Mouse (Mus musculus): ENCODE measurements around the gene Rlbp1. TPM values are rescaled to one million over a fixed set of nuclear protein-coding genes. Genes with fewer than 3 reads are reported as not detected.

The Rlbp1 gene
- polyA plus RNA-seq (2016; fragmentation: Nextera tagmentation; extraction: Ambion mirVana) = 0.10 TPM in 1 of 2 replicates, not detected in the other

- H3K9ac ChIP-seq = no peak within 1 kb of the TSS
- H3K4me3 ChIP-seq = no peak within 1 kb of the TSS
- ATAC-seq = no peak
- no peak within 1 kb of the TSS for H3K4me2 ChIP-seq
- H3K36me3 ChIP-seq = no peaks in the 10 kb centered on the region
- no peak within 1 kb of the TSS for H3K27ac ChIP-seq
- no peaks in the 10 kb centered on the region for H3K9me3 ChIP-seq (replicated peaks)
- H3K4me1 ChIP-seq = no peaks in the 10 kb centered on the region; the same call in 1 of the 2 replicates
- peaks cover 14% of the 10 kb centered on the region; the same call in 1 of the 2 replicates for H3K27me3 ChIP-seq (replicated peaks)
- WGBS (ENCODE audit: insufficient replicate concordance) = 70% methylated on average over 16 of the region's 16 CpGs
Observed at GRCm38 (mm10) chr7:79386422-79387133, at the start of gene Rlbp1. Gene Rlbp1, minus strand, starts transcription at chr7:79387048.

- no peak for ATAC-seq
- peaks cover 62% of the 10 kb centered on the region for H3K36me3 ChIP-seq
- no peak overlapping the region for H3K4me2 ChIP-seq
- H3K4me1 ChIP-seq = no peaks in the 10 kb centered on the region
- H3K27me3 ChIP-seq (replicated peaks) = no peaks in the 10 kb centered on the region
- no peak overlapping the region for H3K4me3 ChIP-seq
- H3K9ac ChIP-seq = no peak overlapping the region
- 73% methylated on average over 5 of the region's 5 CpGs for WGBS (ENCODE audit: insufficient replicate concordance)
- H3K27ac ChIP-seq = no peak overlapping the region
- no peaks in the 10 kb centered on the region for H3K9me3 ChIP-seq (replicated peaks)
Observed at GRCm38 (mm10) chr7:79428243-79428642, 41.4 kb upstream of the Rlbp1 start.

- Histone ChIP-seq H3K27ac (no peak overlapping the region), H3K4me2 (no peak overlapping the region), H3K27me3 (replicated peaks) (no peaks in the 10 kb centered on the region), H3K9me3 (replicated peaks) (no peaks in the 10 kb centered on the region), H3K36me3 (peaks cover 55% of the 10 kb centered on the region), H3K4me3 (no peak overlapping the region), H3K9ac (no peak overlapping the region), H3K4me1 (no peaks in the 10 kb centered on the region)
- WGBS (ENCODE audit: insufficient replicate concordance) = 85% methylated on average over 10 of the region's 10 CpGs
- ATAC-seq = no peak
Observed at GRCm38 (mm10) chr7:79425804-79426203, 39.0 kb upstream of the Rlbp1 start.

GRCm38 (mm10) chr7:79422876-79423275 lies 36.0 kb upstream of the Rlbp1 start:
- Histone ChIP-seq H3K27me3 (replicated peaks) (no peaks in the 10 kb centered on the region), H3K27ac (no peak overlapping the region), H3K9ac (no peak overlapping the region), H3K36me3 (peaks cover 69% of the 10 kb centered on the region), H3K4me2 (no peak overlapping the region), H3K4me3 (no peak overlapping the region), H3K9me3 (replicated peaks) (no peaks in the 10 kb centered on the region), H3K4me1 (no peaks in the 10 kb centered on the region)
- ATAC-seq = no peak
- WGBS (ENCODE audit: insufficient replicate concordance) = 68% methylated on average over 10 of the region's 10 CpGs

GRCm38 (mm10) chr7:79419950-79420349 lies 33.1 kb upstream of the Rlbp1 start:
- WGBS (ENCODE audit: insufficient replicate concordance) = 78% methylated on average over 7 of the region's 7 CpGs
- no peak overlapping the region for H3K4me2 ChIP-seq

GRCm38 (mm10) chr7:79414449-79415375 lies 27.9 kb upstream of the Rlbp1 start:
- H3K4me1 ChIP-seq = no peaks in the 10 kb centered on the region
- H3K4me3 ChIP-seq = no peak overlapping the region
- 89% methylated on average over 18 of the region's 18 CpGs for WGBS (ENCODE audit: insufficient replicate concordance)
- no peaks in the 10 kb centered on the region for H3K9me3 ChIP-seq (replicated peaks)
- no peak for ATAC-seq
- no peak overlapping the region for H3K4me2 ChIP-seq
- H3K27ac ChIP-seq = no peak overlapping the region
- no peaks in the 10 kb centered on the region for H3K27me3 ChIP-seq (replicated peaks)
- peaks cover 64% of the 10 kb centered on the region for H3K36me3 ChIP-seq
- H3K9ac ChIP-seq = no peak overlapping the region

More at GRCm38 (mm10) chr7:79419950-79420349, 33.1 kb upstream of the Rlbp1 start:
- ATAC-seq = no peak
- H3K4me1 ChIP-seq = no peaks in the 10 kb centered on the region
- H3K4me3 ChIP-seq = no peak overlapping the region
- no peaks in the 10 kb centered on the region for H3K9me3 ChIP-seq (replicated peaks)
- no peak overlapping the region for H3K27ac ChIP-seq
- H3K9ac ChIP-seq = no peak overlapping the region
- H3K36me3 ChIP-seq = peaks cover 66% of the 10 kb centered on the region
- H3K27me3 ChIP-seq (replicated peaks) = no peaks in the 10 kb centered on the region

GRCm38 (mm10) chr7:79400296-79400695 lies 13.4 kb upstream of the Rlbp1 start:
- no peak overlapping the region for H3K4me2 ChIP-seq

GRCm38 (mm10) chr7:79398971-79399370 lies 12.1 kb upstream of the Rlbp1 start:
- H3K27me3 ChIP-seq (replicated peaks) = no peaks in the 10 kb centered on the region
- ATAC-seq = no peak
- peaks cover 55% of the 10 kb centered on the region for H3K36me3 ChIP-seq
- no peak overlapping the region for H3K4me2 ChIP-seq
- peaks cover 6% of the 10 kb centered on the region for H3K4me1 ChIP-seq
- WGBS (ENCODE audit: insufficient replicate concordance) = 77% methylated on average over 12 of the region's 12 CpGs
- no peak overlapping the region for H3K4me3 ChIP-seq
- no peaks in the 10 kb centered on the region for H3K9me3 ChIP-seq (replicated peaks)
- H3K27ac ChIP-seq = no peak overlapping the region
- H3K9ac ChIP-seq = no peak overlapping the region

More at GRCm38 (mm10) chr7:79400296-79400695, 13.4 kb upstream of the Rlbp1 start:
- Histone ChIP-seq H3K9me3 (replicated peaks) (no peaks in the 10 kb centered on the region), H3K4me3 (no peak overlapping the region), H3K9ac (no peak overlapping the region), H3K4me1 (peaks cover 4% of the 10 kb centered on the region; the same call in 1 of the 2 replicates), H3K27me3 (replicated peaks) (no peaks in the 10 kb centered on the region), H3K27ac (no peak overlapping the region), H3K36me3 (peaks cover 59% of the 10 kb centered on the region)
- 71% methylated on average over 3 of the region's 3 CpGs for WGBS (ENCODE audit: insufficient replicate concordance)
- no peak for ATAC-seq

GRCm38 (mm10) chr7:79398426-79398825 lies 11.6 kb upstream of the Rlbp1 start:
- Histone ChIP-seq H3K4me3 (no peak overlapping the region), H3K27me3 (replicated peaks) (no peaks in the 10 kb centered on the region), H3K4me2 (no peak overlapping the region), H3K27ac (no peak overlapping the region), H3K9ac (no peak overlapping the region), H3K4me1 (peaks cover 11% of the 10 kb centered on the region), H3K9me3 (replicated peaks) (no peaks in the 10 kb centered on the region), H3K36me3 (peaks cover 52% of the 10 kb centered on the region)
- no peak for ATAC-seq
- 67% methylated on average over 8 of the region's 8 CpGs for WGBS (ENCODE audit: insufficient replicate concordance)

- H3K27me3 ChIP-seq (replicated peaks) = no peaks in the 10 kb centered on the region
- no peak overlapping the region for H3K4me2 ChIP-seq
- H3K27ac ChIP-seq = no peak overlapping the region
- H3K9me3 ChIP-seq (replicated peaks) = no peaks in the 10 kb centered on the region
- H3K9ac ChIP-seq = no peak overlapping the region
- WGBS (ENCODE audit: insufficient replicate concordance) = 80% methylated on average over 10 of the region's 10 CpGs
- peaks cover 19% of the 10 kb centered on the region for H3K4me1 ChIP-seq
- ATAC-seq = no peak
- H3K36me3 ChIP-seq = peaks cover 44% of the 10 kb centered on the region
- no peak overlapping the region for H3K4me3 ChIP-seq
Observed at GRCm38 (mm10) chr7:79397446-79397963, 10.7 kb upstream of the Rlbp1 start.

- no peak for ATAC-seq
- H3K4me1 ChIP-seq = peaks cover 19% of the 10 kb centered on the region
- no peak overlapping the region for H3K9ac ChIP-seq
- H3K4me2 ChIP-seq = no peak overlapping the region
- H3K9me3 ChIP-seq (replicated peaks) = no peaks in the 10 kb centered on the region
- WGBS (ENCODE audit: insufficient replicate concordance) = 84% methylated on average over 7 of the region's 7 CpGs
- H3K36me3 ChIP-seq = peaks cover 29% of the 10 kb centered on the region
- H3K4me3 ChIP-seq = no peak overlapping the region
- no peak overlapping the region for H3K27ac ChIP-seq
- no peaks in the 10 kb centered on the region for H3K27me3 ChIP-seq (replicated peaks)
Observed at GRCm38 (mm10) chr7:79395186-79395585, 8.3 kb upstream of the Rlbp1 start.

- no peak overlapping the region for H3K27ac ChIP-seq
- H3K9me3 ChIP-seq (replicated peaks) = no peaks in the 10 kb centered on the region
- H3K4me2 ChIP-seq = no peak overlapping the region
- no peak for ATAC-seq
- peaks cover 28% of the 10 kb centered on the region for H3K36me3 ChIP-seq
- no peaks in the 10 kb centered on the region for H3K27me3 ChIP-seq (replicated peaks)
- no peak overlapping the region for H3K4me3 ChIP-seq
- WGBS (ENCODE audit: insufficient replicate concordance) = 74% methylated on average over 7 of the region's 7 CpGs
- no peak overlapping the region for H3K9ac ChIP-seq
- peaks cover 19% of the 10 kb centered on the region for H3K4me1 ChIP-seq
Observed at GRCm38 (mm10) chr7:79394666-79395065, 7.8 kb upstream of the Rlbp1 start.

Data from liver, embryonic 12.5 days (tissue).